In the genomic region with DNA sequence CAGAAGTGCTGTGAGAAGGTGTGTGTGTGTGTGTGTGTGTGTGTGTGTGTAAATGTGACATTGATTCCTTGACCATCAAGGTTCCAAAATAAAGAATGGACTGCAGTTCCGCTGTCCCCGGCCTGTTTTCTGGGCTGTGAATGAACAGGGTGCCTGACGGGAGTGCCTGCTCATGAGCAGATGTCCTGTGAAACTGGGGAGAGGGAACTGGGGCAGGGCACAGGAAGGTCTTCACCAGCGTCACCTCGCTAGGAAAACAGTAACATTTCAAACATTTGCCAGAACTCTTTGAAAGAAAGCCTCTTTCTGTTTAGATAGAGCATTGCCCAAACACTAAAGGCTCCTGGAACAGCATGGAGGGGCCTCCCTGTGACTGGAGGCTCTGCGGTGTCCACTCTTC, we compare ENCODE assay signal across 14 mouse cellular contexts. TPM values are rescaled to one million over a fixed set of nuclear protein-coding genes. Genes with fewer than 3 reads are reported as not detected.
DNase-seq lines count a peak whose midpoint lies in the region; ATAC-seq and TF ChIP-seq lines count a peak whose summit lies in the region.
"Had no signal": no experiment of that assay in that cellular context is flagged by ENCODE, and none has a peak within 500 bp of the region (broad histone marks: within the 10 kb centered on the region; RNA-seq: fewer than 3 reads in every experiment).

No protein-coding gene starts in this region.

- H3K27me3 ChIP-seq in heart, embryonic 11.5 days (ENCODE audit: control insufficient read depth, insufficient read depth, low read length): no peaks in the 10 kb centered on the region
- H3K27me3 ChIP-seq in limb, embryonic 12.5 days: no peaks in the 10 kb centered on the region
- no peaks in the 10 kb centered on the region for H3K27me3 ChIP-seq in limb, embryonic 10.5 days (ENCODE audit: low read depth, poor library complexity, severe bottlenecking)
- no peaks in the 10 kb centered on the region for H3K27me3 ChIP-seq in heart, embryonic 15.5 days
- H3K27me3 ChIP-seq in small intestine, adult 2 months (ENCODE audit: control insufficient read depth, insufficient read depth, low read length): no peaks in the 10 kb centered on the region

- no peak for TF ChIP-seq CTCF in small intestine, adult 2 months (IDR thresholded peaks at IDR 0.05; ENCODE audit: extremely low read depth, insufficient read length, insufficient replicate concordance, low read depth, low read length)

- H3K36me3 ChIP-seq in heart, embryonic 11.5 days (ENCODE audit: control insufficient read depth, insufficient read depth, low read length): no peaks in the 10 kb centered on the region
- peaks cover 25% of the 10 kb centered on the region for H3K36me3 ChIP-seq in limb, embryonic 12.5 days
- peaks cover 83% of the 10 kb centered on the region for H3K36me3 ChIP-seq in limb, embryonic 10.5 days
- H3K36me3 ChIP-seq in heart, embryonic 15.5 days: no peaks in the 10 kb centered on the region
- H3K36me3 ChIP-seq in small intestine, adult 2 months (ENCODE audit: control insufficient read depth, insufficient read depth, low read length): peaks cover 5% of the 10 kb centered on the region

- no peak overlapping the region for H3K4me3 ChIP-seq in heart, embryonic 11.5 days (ENCODE audit: low read depth, low read length)
- no peak overlapping the region for H3K4me3 ChIP-seq in limb, embryonic 12.5 days (replicated peaks)
- no peak overlapping the region for H3K4me3 ChIP-seq in limb, embryonic 10.5 days
- H3K4me3 ChIP-seq in heart, embryonic 15.5 days: no peak overlapping the region
- H3K4me3 ChIP-seq in small intestine, adult 2 months (ENCODE audit: low read depth, low read length): no peak overlapping the region

- no peak for TF ChIP-seq POLR2A in small intestine, adult 2 months (IDR thresholded peaks at IDR 0.05; ENCODE audit: low read depth, low read length)

- no peak for ATAC-seq in heart, embryonic 11.5 days (replicated peaks; ENCODE audit: insufficient number of reproducible peaks, low FRiP score, low TSS enrichment)
- no peak for ATAC-seq in limb, embryonic 12.5 days (ENCODE audit: insufficient number of reproducible peaks, insufficient read depth, low FRiP score, low TSS enrichment, low read depth)
- ATAC-seq in heart, embryonic 15.5 days (replicated peaks; ENCODE audit: insufficient number of reproducible peaks, insufficient read depth, low FRiP score, low read depth): no peak

- H3K9ac ChIP-seq in heart, embryonic 11.5 days (ENCODE audit: low read depth, low read length): no peak overlapping the region
- no peak overlapping the region for H3K9ac ChIP-seq in limb, embryonic 12.5 days (replicated peaks)
- H3K9ac ChIP-seq in heart, embryonic 15.5 days: no peak overlapping the region
- H3K9ac ChIP-seq: hindbrain, embryonic 14.5 days had no signal

- no peak overlapping the region for H3K4me2 ChIP-seq in heart, embryonic 11.5 days
- no peak overlapping the region for H3K4me2 ChIP-seq in limb, embryonic 12.5 days
- peak overlapping the region; percentile 12; the same call in 1 of the 2 replicates for H3K4me2 ChIP-seq in heart, embryonic 15.5 days
- H3K4me2 ChIP-seq: hindbrain, embryonic 14.5 days had no signal

- H3K27ac ChIP-seq in heart, embryonic 11.5 days (ENCODE audit: low read depth, low read length): 0 out of 2 replicates have a peak overlapping the region, but pooled peaks have one; percentile 25
- H3K27ac ChIP-seq in limb, embryonic 12.5 days: 0 out of 2 replicates have a peak overlapping the region, but pooled peaks have one; percentile 4
- H3K27ac ChIP-seq in limb, embryonic 10.5 days: no peak overlapping the region
- H3K27ac ChIP-seq in heart, embryonic 15.5 days: peak overlapping the region; percentile 78
- H3K27ac ChIP-seq in small intestine, adult 2 months (ENCODE audit: insufficient read depth, low read depth, low read length): peak overlapping the region; percentile 87
- H3K27ac ChIP-seq: hindbrain, embryonic 14.5 days had no signal

- no peaks in the 10 kb centered on the region for H3K9me3 ChIP-seq in heart, embryonic 11.5 days (replicated peaks; ENCODE audit: control insufficient read depth, low read length)
- no peaks in the 10 kb centered on the region for H3K9me3 ChIP-seq in limb, embryonic 12.5 days
- no peaks in the 10 kb centered on the region for H3K9me3 ChIP-seq in limb, embryonic 10.5 days (replicated peaks)
- no peaks in the 10 kb centered on the region for H3K9me3 ChIP-seq in heart, embryonic 15.5 days (replicated peaks)

- 69% methylated on average over 6 of the region's 6 CpGs for WGBS in heart, embryonic 11.5 days (ENCODE audit: insufficient replicate concordance)
- WGBS in limb, embryonic 12.5 days: 86% methylated on average over 6 of the region's 6 CpGs
- 85% methylated on average over 6 of the region's 6 CpGs for WGBS in limb, embryonic 10.5 days
- WGBS in heart, embryonic 15.5 days: 55% methylated on average over 6 of the region's 6 CpGs
- WGBS in small intestine, adult 2 months: 66% methylated on average over 6 of the region's 6 CpGs

- H3K4me1 ChIP-seq in heart, embryonic 11.5 days (ENCODE audit: control insufficient read depth, insufficient read depth, low read length): peaks cover 18% of the 10 kb centered on the region; the same call in 1 of the 2 replicates
- 0 out of 2 replicates have a peak, but pooled peaks cover 4% of the 10 kb centered on the region for H3K4me1 ChIP-seq in limb, embryonic 12.5 days (replicated peaks)
- no peaks in the 10 kb centered on the region for H3K4me1 ChIP-seq in limb, embryonic 10.5 days
- H3K4me1 ChIP-seq in heart, embryonic 15.5 days (replicated peaks): peaks cover 32% of the 10 kb centered on the region
- peaks cover 31% of the 10 kb centered on the region for H3K4me1 ChIP-seq in small intestine, adult 2 months (ENCODE audit: control insufficient read depth, insufficient read depth, insufficient read length, low read length)

- intact Hi-C loops in heart, postnatal 25 days (cut with DNase I): no loop called here

- DNase-seq in heart, postnatal 25 days (ENCODE audit: low spot score): no peak
- DNase-seq in limb, embryonic 10.5 days (ENCODE audit: low spot score): no peak
- DNase-seq in Muller cell, postnatal 12 days (ENCODE audit: inconsistent ontology term): no peak
- no peak for DNase-seq in frontal cortex, postnatal 10 days (ENCODE audit: low spot score in 2 of 2)
- DNase-seq: B cell, adult 2 months; cerebellum, postnatal 25 days; gastrocnemius, postnatal 14 days; midbrain, embryonic 14.5 days; thymus, adult 18-20 months had no signal

RNA-seq across cellular contexts. Expression of a gene that starts 13.0 kb away (rescaled TPM):
- 16.1 and 16.8 TPM in 2 replicates for polyA plus RNA-seq in heart, embryonic 11.5 days (2014; fragmentation: Nextera tagmentation; extraction: Ambion mirVana)
- total RNA-seq in heart, postnatal 25 days (2021): 10 to 100 TPM; 14.9 to 15.3 TPM
- 35.1 and 37.8 TPM in 2 replicates for polyA plus RNA-seq in limb, embryonic 12.5 days (2016; fragmentation: Nextera tagmentation; extraction: Ambion mirVana)
- 46.7 and 47.4 TPM in 2 replicates for polyA plus RNA-seq in limb, embryonic 10.5 days (2016; fragmentation: Nextera tagmentation; extraction: Ambion mirVana)
- 13.4 and 16.8 TPM in 2 replicates for polyA plus RNA-seq in heart, embryonic 15.5 days (2015; fragmentation: Nextera tagmentation; extraction: Ambion mirVana)
- polyA plus RNA-seq in small intestine, adult 2 months (2012; rRNA removed): 8.4 and 19.8 TPM in 2 replicates

RNA-seq across cellular contexts. Expression of a gene that starts 13.1 kb away (rescaled TPM):
- 37.0 and 38.0 TPM in 2 replicates for polyA plus RNA-seq in heart, embryonic 11.5 days (2014; fragmentation: Nextera tagmentation; extraction: Ambion mirVana)
- total RNA-seq in heart, postnatal 25 days (2021): 10 to 100 TPM; 49.2 to 51.3 TPM
- polyA plus RNA-seq in limb, embryonic 12.5 days (2016; fragmentation: Nextera tagmentation; extraction: Ambion mirVana): 40.6 and 41.4 TPM in 2 replicates
- 22.2 and 25.5 TPM in 2 replicates for polyA plus RNA-seq in limb, embryonic 10.5 days (2016; fragmentation: Nextera tagmentation; extraction: Ambion mirVana)
- polyA plus RNA-seq in heart, embryonic 15.5 days (2015; fragmentation: Nextera tagmentation; extraction: Ambion mirVana): 42.4 and 48.6 TPM in 2 replicates
- polyA plus RNA-seq in small intestine, adult 2 months (2012; rRNA removed): 54.1 and 74.3 TPM in 2 replicates
